Mouse (Mus musculus) gastrocnemius, adult 2 months (tissue): ENCODE measurements around the gene Cnr2. TPM values are rescaled to one million over a fixed set of nuclear protein-coding genes. Genes with fewer than 3 reads are reported as not detected.
A peak's percentile ranks its signal among the peaks of the same experiment; 100 is the strongest.

ENCODE experiments used
- DNase-seq: peaks from one replicate; pipeline ENCODE4 v3.0.0; 2022
- H3K27ac ChIP-seq: fragments of 200-600 bp; 2 replicates; pipeline ENCODE4 v1.8.1; 2022; ENCODE audit warnings: mild to moderate bottlenecking
- H3K4me3 ChIP-seq: fragments of 200-600 bp; 2 replicates; pipeline ENCODE4 v1.8.1; 2022; ENCODE audit warnings: mild to moderate bottlenecking, moderate library complexity
- CTCF ChIP-seq: fragments of 200-600 bp; IDR thresholded peaks from 2 replicates; pipeline ENCODE4 v1.8.1; 2022; ENCODE audit warnings: antibody characterized with exemption, mild to moderate bottlenecking, moderate library complexity
- intact Hi-C: fragments of 180-260 bp; cut with DNase I; formaldehyde crosslinking; loops from one replicate; pipeline ENCODE4 v1.15.1; 2025
- total RNA-seq, 2 experiments: library from RNA; stranded (reverse); gene quantifications; 2 replicates each; pipeline ENCODE4 v1.2.3; 2021

Gene Cnr2
- total RNA-seq, 2 experiments from 2014 or later, result 0.10 to 0.11 TPM

- DNase-seq, result no peak
- intact Hi-C loops, result no loop called here
- TF ChIP-seq CTCF, result no peak
- no peak overlapping the region for H3K4me3 ChIP-seq
- no peak overlapping the region for H3K27ac ChIP-seq
These were observed 963 bp downstream of the Cnr2 start for GRCm38 (mm10) chr4:135896157-135896556.

DNA sequence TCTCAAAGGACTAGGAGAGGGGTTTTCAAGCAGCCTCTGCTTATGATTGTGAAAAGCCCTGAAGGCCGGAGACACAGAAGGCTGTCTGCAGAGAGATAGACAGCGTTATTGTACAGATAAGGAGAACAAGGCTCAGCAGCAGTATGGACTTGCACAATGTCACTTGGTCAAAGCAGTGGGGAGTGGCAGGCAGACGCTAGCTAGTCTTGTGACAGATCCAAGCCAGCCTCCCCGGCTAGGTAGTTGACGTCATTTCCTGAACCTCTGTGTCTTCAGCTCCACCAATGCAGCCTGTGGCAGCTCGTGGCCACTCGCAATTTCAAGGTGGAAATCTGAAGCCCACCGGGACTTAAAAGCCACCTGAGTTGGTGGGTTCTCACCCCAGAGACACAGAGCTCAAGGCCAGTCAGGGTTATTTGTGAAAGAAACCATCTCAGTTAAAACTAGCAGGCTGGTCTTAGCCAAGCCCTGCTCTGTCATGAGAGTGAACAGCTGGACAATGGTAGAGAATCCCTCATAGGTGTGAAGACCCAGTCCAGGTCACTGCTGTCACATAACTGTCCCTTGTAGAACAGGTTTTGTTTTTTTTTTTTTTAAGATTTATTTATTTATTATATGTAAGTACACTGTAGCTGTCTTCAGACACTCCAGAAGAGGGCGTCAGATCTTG, 3.3 kb downstream of the Cnr2 start:
- H3K27ac ChIP-seq, result no peak overlapping the region
- TF ChIP-seq CTCF, result no peak

GRCm38 (mm10) chr4:135899050-135899448, 3.9 kb downstream of the Cnr2 start:
- Histone ChIP-seq H3K4me3 (no peak overlapping the region), H3K27ac (no peak overlapping the region)
- TF ChIP-seq CTCF, result no peak
- intact Hi-C loops, result no loop called here
- DNase-seq, result no peak

More for the DNA sequence above, 3.3 kb downstream of the Cnr2 start:
- intact Hi-C loops, result no loop called here
- DNase-seq, result no peak
- no peak overlapping the region for H3K4me3 ChIP-seq

GRCm38 (mm10) chr4:135900008-135900407, 4.8 kb downstream of the Cnr2 start:
- no peak overlapping the region for H3K4me3 ChIP-seq
- DNase-seq, result no peak
- H3K27ac ChIP-seq, result no peak overlapping the region
- no peak for TF ChIP-seq CTCF
- intact Hi-C loops, result no loop called here

DNA sequence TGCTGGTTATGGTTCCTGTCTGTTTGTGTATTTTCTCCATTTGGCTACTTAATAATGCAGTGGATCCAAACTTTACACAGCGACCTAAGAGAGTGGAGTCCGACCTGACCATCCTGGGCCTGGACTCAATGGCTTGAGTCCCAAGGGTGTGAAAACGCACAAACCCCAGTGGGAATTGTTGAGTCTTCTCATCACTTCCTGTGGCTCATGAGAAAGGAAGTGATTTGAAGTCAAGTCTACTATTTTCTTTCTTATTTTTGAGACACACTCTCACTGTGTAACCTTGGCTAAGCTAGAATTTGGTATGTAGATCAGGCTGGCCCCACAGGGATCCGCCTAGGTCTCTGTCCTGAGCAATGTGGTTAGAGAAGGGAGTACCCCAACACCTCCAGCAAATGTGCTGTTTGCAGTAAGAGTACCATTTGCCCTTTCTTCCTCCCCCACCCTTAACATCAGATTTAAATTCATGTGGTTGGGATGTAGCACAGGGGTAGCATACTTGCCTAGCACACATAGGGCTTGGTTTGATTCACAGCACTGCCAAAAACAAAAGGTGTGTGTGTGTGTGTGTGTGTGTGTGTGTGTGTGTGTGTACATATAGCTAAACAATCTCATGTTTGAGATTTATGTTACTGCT, 7.5 kb downstream of the Cnr2 start:
- Histone ChIP-seq H3K4me3 (no peak overlapping the region), H3K27ac (no peak overlapping the region)
- no peak for TF ChIP-seq CTCF
- no peak for DNase-seq
- intact Hi-C loops, result no loop called here

- Histone ChIP-seq H3K27ac (no peak overlapping the region), H3K4me3 (no peak overlapping the region)
- no peak for DNase-seq
- intact Hi-C loops, result no loop called here
- TF ChIP-seq CTCF, result no peak
These were observed 9.6 kb downstream of the Cnr2 start for GRCm38 (mm10) chr4:135904810-135905209.

DNA sequence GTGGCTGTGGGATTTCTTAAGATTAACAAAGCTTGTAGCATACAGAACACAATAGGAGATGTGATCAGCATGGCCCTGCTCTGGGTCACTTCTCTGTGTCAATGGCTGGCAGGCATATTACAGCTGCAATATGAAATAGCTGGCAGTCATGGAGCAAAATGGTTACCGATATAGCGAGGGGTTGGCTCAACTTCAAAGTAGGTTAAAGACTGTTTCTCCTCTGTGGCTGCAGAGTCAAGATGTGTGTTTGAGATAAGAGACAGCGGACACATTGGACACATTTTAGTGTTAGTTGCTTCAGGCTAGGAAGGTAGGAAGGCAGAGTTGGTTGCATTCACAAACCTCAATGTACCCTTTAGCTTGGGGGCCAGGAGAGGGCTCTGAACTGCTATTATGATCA, 11.4 kb downstream of the Cnr2 start:
- DNase-seq, result no peak
- intact Hi-C loops, result no loop called here

GRCm38 (mm10) chr4:135909326-135910066, 14.3 kb downstream of the Cnr2 start:
- intact Hi-C loops, result no loop called here
- no peak for TF ChIP-seq CTCF
- H3K27ac ChIP-seq, result peak overlapping the region; percentile 54
- H3K4me3 ChIP-seq, result peak overlapping the region; percentile 16
- DNase-seq, result no peak

More for the DNA sequence above, 11.4 kb downstream of the Cnr2 start:
- Histone ChIP-seq H3K27ac (no peak overlapping the region), H3K4me3 (no peak overlapping the region)
- no peak for TF ChIP-seq CTCF

- Histone ChIP-seq H3K4me3 (no peak overlapping the region), H3K27ac (no peak overlapping the region)
- intact Hi-C loops, result no loop called here
- no peak for DNase-seq
- no peak for TF ChIP-seq CTCF
These were observed 16.3 kb downstream of the Cnr2 start for GRCm38 (mm10) chr4:135911531-135911930.

GRCm38 (mm10) chr4:135912164-135912563, 17.0 kb downstream of the Cnr2 start:
- intact Hi-C loops, result no loop called here
- TF ChIP-seq CTCF, result no peak
- Histone ChIP-seq H3K4me3 (no peak overlapping the region), H3K27ac (no peak overlapping the region)
- DNase-seq, result no peak

GRCm38 (mm10) chr4:135912835-135913234, 17.6 kb downstream of the Cnr2 start:
- Histone ChIP-seq H3K4me3 (no peak overlapping the region), H3K27ac (no peak overlapping the region)
- DNase-seq, result no peak
- intact Hi-C loops, result no loop called here
- TF ChIP-seq CTCF, result no peak

- no peak for TF ChIP-seq CTCF
- intact Hi-C loops, result no loop called here
- H3K27ac ChIP-seq, result no peak overlapping the region
- DNase-seq, result no peak
- no peak overlapping the region for H3K4me3 ChIP-seq
These were observed 18.2 kb downstream of the Cnr2 start for GRCm38 (mm10) chr4:135913433-135913832.

- DNase-seq, result no peak
- intact Hi-C loops, result loop anchor here (2.0 kb wide), 1 partner anchor 30 kb away; no protein-coding TSS in a partner anchor
- H3K27ac ChIP-seq, result peak overlapping the region; percentile 48; the same call in 1 of the 2 replicates
- H3K4me3 ChIP-seq, result no peak overlapping the region; the same call in 1 of the 2 replicates
- TF ChIP-seq CTCF, result no peak
These were observed 23.6 kb downstream of the Cnr2 start for GRCm38 (mm10) chr4:135918635-135919279.
